Mouse (Mus musculus) heart, postnatal 10 days (tissue): ENCODE results near the gene Oaz3. TPM values are rescaled to one million over a fixed set of nuclear protein-coding genes. Genes with fewer than 3 reads are reported as not detected.
A peak's percentile ranks its signal among the peaks of the same experiment; 100 is the strongest.

Experiments used
- DNase-seq, 2 experiments: peaks; one replicate each; pipeline ENCODE4 v3.0.0; 2021
- intact Hi-C: fragments of 180-260 bp; cut with DNase I; formaldehyde crosslinking; loops from one replicate; pipeline ENCODE4 v1.15.1; 2025
- total RNA-seq, 2 experiments: library from RNA; stranded (reverse); gene quantifications; 2 replicates each; pipeline ENCODE4 v1.2.3; 2021

Oaz3 gene
- total RNA-seq, 2 experiments from 2014 or later, result not detected

DNA sequence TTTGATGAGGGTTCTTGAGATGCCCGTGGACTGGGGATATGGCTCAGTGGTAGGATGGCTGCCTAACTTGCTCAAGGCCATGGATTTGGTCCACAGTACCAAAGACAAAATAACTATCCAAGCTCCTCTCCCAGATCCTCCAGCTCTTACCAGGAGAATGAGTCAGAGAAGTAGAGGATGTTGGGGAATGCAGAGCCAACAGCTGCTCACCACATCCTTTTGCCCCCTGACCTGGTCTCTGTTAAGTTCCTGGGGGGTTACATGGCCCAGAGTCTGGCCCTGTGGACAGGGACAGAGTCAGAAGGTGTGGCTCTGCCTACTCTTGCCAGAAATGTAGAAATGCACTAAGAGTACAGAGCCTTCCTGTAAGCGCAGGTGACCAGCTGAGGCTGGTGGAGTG is 16.1 kb upstream of the Oaz3 start:
- intact Hi-C loops, result loop anchor here (5.0 kb wide), 2 partner anchors 122 to 442 kb away; partner anchors contain the start of gene Snx27
- no peak for DNase-seq

DNA sequence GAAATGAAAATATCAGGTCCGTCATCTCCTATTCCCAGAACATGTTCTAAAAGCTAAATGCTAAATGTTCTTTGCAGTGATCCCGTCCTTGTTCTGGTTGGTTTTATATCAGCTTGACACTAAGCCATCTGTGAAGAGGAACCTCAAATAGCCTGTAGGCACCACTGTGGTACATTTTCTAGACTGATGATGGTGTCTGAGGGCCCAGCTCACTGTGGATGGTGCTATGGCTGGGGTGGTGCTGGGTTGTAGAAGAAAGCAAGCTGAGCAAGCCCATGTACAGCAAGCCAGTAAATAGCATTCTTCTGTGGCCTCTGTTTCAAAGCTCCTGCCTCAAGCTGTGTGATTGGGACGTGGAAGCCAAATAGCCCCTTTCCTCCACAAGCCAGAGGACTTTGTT is 13.3 kb upstream of the Oaz3 start:
- DNase-seq, result no peak

DNA sequence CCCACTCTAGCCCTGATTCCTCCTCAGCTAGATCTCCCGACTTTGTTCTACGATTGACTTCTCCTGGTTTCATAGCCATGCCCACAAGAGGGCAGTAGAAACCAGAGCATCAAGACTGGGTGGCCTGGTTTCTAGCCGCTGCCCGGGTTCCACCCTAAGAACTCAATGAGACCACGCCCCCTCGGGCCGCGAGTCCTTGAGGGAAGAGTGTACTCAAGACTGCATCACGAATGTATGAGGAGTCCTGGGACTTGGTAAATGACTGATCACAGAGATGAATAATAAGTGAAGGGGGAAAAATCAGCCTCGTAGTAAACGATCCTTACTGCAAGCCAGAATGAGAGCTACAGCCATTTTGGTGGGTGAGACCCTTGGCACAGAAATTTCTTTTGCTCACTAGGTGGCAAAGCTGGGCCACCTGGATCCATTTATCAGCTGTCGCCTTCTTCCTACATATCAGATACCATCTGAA is 12.8 kb upstream of the Oaz3 start:
- intact Hi-C loops, result loop anchor here (1.0 to 5.0 kb wide), 4 partner anchors 46 to 446 kb away; partner anchors contain the start of gene Snx27
- DNase-seq, result peak; percentile 85 to 89

More for the DNA sequence above, 13.3 kb upstream of the Oaz3 start:
- intact Hi-C loops, result loop anchor here (5.0 kb wide), 2 partner anchors 125 to 445 kb away; partner anchors contain the start of gene Snx27

DNA sequence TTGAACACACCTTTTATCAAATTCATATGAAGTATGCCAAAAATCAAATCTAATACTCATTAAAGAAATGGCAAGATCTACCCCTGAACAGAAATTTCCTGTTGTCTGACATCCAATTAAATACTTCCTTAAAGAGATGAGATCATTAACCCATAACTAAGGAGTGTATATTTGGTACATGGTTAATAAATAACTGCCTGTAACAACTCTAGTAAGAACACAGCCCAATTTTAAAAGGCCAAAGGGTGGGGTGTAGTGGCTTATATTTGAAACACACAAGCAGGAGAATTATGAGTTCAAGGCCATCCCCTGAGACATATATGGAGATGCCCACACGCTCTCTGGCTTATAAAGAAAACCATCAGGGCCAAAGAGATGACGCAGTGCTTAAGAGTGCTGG is 5.7 kb upstream of the Oaz3 start:
- intact Hi-C loops, result loop anchor here (10.0 kb wide), 1 partner anchor 395 kb away; no protein-coding TSS in a partner anchor

DNA sequence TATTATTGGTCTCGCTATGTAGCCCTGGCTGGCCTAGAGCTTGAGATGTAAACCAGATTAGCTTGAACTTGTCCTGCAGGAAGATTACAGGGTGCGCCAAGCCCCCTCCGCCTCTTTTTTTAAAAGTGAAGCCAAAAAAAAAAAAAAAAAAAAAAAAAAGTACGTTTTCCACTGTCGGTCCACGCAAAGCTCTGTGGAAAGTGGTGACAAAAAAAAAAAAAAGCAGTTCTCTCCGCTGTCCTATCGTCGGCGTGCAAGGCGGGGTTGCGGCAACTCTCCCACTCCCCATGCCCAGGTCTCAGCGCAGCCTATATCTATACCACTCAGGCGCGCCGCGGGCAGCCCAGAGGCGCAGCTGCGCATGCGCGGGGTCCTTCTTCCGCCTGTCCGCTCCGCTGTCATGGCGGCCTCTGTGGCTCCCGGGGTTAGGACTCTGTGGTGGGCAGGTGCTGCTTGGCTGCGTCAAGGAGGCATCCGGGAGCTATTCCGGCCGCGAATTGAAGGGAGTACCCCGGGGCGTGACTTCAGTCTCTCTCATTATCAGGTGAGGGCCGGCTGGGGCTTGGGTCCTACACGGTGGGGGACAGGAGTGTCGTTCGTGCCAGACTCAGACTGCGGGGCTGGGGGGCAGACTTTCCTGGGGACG is 641 bp downstream of the Oaz3 start, which contains the start of gene Mrpl9:
Mrpl9 (plus strand) TSS at position 368 of the 646 bp plus-strand sequence.
- DNase-seq, result peak; percentile 95 to 96
- intact Hi-C loops, result loop anchor here (10.0 kb wide), 1 partner anchor 402 kb away; no protein-coding TSS in a partner anchor

More for the DNA sequence above, 5.7 kb upstream of the Oaz3 start:
- DNase-seq, result no peak

DNA sequence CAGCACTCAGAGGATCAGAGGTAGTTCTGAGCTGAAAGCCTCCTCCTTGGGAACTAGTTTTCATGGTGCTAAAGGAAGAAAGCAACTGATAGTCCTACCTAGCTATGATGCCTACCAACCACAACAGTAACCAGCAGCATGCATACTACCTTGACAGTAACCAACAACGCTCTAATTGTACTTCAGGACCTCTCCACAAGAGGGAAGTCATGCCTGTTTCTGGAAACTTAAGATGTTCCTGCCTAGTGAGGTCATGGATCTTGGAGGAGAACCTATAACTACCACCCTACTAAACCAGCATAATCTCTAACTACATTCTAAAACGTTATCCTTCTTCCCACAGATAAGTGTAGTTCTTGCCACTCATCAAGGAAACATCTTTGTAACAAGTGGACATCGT is 2.5 kb downstream of the Oaz3 start:
- intact Hi-C loops, result loop anchor here (10.0 kb wide), 1 partner anchor 404 kb away; no protein-coding TSS in a partner anchor

DNA sequence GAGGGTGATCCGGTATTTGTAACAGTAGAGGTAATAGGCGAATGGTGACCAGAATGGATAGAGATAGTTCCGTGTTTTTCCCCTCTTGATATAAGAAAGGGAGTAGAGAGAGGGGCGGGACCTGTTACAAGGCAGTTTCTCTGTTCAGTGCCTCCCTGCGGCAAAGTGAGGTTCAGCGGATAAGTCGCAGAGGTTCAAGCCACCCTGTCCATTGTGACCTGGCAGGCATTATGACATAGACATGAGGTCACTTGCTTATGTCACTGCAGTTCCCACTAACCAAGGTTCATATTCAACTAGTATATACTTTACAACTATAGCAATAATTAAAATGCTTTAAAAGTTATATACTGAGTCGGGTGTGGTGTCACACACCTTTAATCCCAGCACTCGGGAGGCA is 7.3 kb downstream of the Oaz3 start:
- intact Hi-C loops, result no loop called here

More for the DNA sequence above, 2.5 kb downstream of the Oaz3 start:
- peak; percentile 9 to 22 for DNase-seq

DNA sequence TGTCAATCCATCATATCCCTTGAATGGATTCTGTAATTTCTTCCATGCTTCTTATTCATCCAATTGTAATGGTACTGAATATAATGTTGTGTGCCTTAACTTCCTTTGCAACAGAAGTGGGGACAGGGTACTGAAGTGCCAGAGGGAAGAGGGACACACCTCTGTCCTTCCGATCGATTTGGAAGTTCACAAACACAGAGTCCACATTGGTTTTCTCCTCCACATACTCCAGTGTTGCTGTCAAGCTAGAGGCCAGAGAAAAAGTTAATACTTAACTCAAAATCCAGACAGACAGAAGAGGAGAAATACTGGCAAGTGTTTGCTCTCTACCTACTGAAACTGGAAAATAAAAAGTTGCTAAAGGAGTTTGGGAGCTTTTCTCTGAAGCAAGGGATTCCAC is 9.4 kb downstream of the Oaz3 start:
- DNase-seq, result no peak
- intact Hi-C loops, result no loop called here

More for the DNA sequence above, 7.3 kb downstream of the Oaz3 start:
- no peak for DNase-seq

DNA sequence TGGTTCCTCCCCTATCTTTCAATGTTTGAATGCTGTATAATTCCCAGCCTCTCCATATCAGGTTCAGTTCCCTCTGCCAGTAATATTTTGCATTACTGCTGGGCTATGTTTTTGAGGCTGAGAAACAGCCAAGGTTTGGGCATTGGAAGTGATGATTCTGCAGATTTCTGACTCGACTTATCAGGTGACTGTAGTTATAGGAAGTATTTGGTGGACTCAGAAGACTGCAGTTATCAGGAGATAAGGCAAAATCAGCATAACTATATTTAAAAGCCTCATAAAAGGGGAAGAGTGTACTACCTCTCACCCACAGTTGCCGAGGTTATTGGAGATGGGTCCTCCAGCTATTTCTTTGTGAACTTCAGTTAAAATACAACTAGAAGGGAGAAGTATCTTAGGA is 12.7 kb downstream of the Oaz3 start:
- intact Hi-C loops, result no loop called here
- DNase-seq, result no peak

DNA sequence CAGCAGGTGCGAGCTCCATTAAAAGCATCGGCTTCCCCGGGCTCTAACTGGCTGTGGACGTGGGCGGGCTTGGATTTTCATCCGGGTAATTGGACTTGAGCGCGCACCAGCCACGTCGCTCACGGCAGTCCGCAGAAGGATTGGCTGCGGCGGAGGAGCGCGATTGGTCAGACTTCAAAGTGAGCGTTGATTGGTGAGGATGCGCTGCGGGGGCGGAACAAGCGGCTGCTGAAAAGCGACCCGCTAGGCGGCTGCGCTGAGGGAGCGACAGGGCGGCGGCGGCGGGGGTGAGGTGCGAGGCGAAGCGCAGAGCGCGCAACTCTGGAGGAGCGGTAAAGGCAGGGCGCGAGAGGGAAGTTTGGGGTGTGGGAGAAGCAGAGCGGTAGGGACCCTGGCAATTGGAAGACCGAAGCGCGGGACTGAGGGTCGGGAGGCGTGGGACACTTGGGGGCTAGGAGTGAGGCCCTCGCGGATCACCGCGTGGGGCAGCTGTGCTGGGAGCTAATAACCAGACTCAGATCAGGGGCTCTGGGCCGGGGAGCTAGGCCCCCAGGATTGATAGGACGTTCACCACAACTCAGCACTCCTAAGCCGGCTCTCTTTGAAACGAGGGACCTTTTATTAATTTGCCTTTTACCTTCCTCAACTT is 30.6 kb downstream of the Oaz3 start, which contains the start of gene Tdrkh:
Tdrkh (plus strand) TSS at position 243 of the 649 bp plus-strand sequence.
- peak; percentile 96 to 97 for DNase-seq
- intact Hi-C loops, result no loop called here

DNA sequence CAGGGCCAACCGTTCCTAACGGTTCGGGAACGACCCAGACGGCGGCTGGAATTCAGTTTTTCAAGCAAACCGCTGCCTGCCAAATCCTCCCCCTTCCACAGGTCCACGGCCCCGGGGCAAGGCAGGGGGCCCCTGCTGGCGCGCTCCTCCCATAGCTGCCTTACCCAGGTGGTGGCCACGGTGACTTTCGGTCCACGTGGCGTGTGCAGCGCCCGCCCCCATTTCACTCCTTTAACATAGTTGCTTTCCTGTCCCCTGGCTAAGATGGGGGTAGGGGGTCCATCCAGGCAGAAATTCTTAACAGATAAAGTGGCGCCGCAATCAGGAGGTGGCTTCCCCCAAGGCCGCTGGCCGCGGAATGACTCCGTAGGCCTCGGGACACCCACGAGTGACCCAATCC is 31.2 kb downstream of the Oaz3 start:
- no peak for DNase-seq
- intact Hi-C loops, result no loop called here

DNA sequence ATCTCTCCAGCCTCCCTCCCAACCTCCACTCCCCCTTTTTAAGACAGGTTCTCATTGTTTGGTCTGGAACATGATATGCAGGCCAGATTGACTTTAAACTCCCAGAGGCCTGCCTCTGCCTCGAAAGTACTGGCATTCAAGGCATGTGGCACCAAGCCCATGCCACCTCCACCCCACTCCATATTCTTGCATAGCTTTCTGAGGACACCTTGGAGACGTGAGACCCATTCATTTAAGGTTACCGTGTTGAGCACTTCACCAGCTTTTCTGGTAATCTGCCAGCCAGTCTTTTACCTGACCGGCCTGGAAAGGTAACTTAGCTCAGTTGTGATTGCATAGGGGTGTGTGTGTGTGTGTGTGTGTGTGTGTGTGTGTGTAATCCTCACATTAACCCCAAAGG is 38.2 kb downstream of the Oaz3 start:
- intact Hi-C loops, result no loop called here
- no peak for DNase-seq

DNA sequence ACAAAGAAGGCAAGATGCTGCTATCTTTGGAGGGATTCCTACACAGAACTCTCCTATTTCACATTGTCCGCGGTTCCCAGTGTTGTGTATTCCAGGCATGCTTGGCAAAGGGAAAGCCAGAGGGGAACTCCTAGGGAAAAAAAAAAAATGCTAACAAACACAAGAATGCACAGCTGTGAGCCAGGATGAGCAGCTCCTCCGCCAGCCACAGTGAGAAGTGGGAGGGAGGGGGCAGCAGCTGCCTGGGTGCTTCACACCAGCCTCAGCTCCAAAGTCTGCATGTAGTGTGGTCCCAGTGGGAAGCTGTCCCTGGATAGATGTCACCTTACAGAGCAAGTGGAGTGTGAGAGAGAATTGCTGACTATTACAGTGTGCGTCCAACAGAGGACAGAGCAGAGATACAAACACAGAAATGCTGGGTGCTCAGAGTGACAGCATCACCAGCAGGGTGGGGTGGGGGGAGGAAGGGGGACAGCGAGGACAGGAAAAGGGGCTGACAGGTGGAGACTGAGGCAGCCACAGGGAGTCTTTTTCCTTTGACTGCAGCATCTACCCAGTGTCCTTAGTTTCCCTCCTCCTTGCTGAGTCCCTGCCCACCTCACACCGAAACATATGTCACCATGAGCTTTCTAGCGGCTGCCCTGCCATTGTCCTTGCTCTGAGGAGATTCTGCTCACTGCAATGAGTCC is 39.2 kb downstream of the Oaz3 start:
- intact Hi-C loops, result no loop called here
- no peak for DNase-seq

DNA sequence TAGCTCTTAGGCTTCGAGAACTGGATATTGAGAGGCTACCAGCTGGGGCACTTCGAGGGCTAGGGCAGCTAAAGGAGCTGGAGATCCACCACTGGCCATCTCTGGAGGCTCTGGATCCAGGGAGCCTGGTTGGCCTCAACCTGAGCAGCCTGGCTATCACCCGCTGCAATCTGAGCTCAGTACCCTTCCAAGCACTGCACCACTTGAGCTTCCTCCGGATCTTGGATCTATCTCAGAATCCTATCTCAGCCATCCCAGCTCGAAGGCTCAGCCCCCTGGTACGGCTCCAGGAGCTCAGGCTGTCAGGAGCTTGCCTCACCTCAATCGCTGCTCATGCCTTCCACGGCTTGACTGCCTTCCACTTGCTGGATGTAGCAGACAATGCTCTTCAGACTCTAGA is 41.3 kb downstream of the Oaz3 start:
- DNase-seq, result no peak
- intact Hi-C loops, result no loop called here

DNA sequence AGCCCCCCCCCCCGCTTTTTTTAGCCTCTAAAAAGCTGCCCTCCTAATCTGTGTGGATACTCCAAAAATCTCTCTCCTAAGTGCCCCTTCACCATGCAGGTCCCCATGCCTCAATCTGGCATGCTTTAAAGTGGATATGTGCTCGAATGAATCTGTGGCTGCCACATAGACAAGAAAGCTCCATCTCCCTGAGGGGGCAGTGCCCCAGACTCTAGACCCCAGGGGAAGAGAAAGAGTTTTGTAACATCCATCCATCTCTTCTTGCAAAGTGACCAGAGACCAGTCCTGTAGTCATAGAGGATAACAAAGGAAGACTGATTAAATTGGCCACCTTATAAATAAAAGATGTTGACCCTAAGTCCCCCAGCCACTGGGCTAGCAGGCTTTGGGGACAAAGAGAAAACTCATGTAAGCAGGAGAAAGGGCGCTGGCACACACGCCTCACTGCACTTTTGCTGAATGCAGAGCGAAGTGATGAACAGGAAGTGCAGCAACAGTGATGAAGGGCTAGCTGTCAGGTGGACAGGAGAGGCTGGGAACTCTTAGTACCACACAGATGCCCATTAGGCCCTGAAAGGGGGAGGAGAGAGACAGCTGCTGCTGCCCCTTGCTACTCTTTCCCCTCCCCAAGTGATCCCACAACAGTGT is 43.9 kb downstream of the Oaz3 start:
- intact Hi-C loops, result no loop called here
- DNase-seq, result no peak

DNA sequence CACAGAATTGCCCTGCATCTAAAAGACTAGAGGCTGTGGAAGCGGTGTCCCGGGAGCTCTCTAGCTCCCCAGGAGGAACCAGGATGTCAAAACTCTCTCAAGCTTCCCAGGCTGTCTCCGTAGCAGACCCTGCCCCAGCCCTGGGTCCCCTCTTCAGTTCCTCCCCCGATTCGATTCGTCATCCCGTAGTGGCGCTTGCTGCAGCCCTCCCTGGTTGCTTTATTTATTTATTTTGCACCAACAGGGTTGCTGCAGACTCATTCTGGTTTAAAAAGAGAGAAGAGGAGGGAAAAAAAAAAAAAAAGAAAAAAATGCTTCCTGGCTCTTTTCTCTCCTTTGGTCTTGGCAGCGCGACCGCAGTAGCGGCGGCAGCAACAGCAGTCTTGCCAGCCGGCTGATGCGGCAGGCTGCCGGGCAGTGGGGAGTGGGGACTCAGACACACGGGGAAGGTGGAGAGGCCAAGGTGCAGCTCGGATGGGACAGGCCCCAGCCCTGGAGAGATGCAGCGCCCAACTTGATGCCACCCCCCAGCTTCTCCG is 44.7 kb downstream of the Oaz3 start:
- intact Hi-C loops, result no loop called here
- peak in 1 of 2 experiments; percentile 26 for DNase-seq

DNA sequence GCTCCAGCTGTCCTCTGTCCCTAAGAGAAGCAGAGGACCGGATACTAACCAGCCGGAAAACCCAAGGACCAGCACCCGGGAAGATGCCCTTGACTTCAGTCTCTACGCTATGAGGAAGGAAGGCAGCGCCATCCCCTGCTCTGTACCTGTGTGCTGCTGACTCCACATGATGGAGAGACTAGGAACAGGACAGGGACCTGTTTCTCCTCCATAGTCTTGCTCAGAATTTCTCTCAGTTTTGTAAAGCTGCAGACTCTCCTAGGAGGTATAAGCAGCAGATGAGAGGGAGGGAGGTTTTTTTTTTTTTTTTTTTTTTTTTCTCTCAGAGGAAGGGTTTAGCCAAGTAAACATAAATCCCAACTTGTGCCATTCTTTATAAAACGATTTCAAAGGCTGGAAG is 45.5 kb downstream of the Oaz3 start, which contains the start of gene Lingo4:
Lingo4 (plus strand) TSS at position 301 of the 400 bp plus-strand sequence.
- DNase-seq, result no peak
- intact Hi-C loops, result no loop called here

DNA sequence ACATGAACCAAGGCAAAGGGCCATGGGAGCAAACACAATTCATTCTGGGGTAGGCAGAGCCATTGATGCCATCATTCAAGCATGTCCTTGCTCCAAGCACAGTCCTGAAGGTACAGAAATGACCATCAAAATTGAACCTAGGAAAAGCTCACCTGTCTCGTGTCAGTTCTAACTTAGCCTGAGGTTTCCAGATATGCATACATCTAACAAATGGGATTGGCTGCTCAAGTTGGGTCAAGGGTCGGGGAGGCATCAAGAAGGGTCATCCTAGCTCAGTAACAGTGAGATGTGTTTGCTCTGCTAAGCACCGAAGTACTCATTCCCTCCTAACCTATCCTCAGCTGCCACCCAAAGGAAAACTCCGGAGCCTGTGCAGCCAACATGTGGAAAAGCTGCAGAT is 46.9 kb downstream of the Oaz3 start:
- intact Hi-C loops, result no loop called here
- DNase-seq, result no peak

DNA sequence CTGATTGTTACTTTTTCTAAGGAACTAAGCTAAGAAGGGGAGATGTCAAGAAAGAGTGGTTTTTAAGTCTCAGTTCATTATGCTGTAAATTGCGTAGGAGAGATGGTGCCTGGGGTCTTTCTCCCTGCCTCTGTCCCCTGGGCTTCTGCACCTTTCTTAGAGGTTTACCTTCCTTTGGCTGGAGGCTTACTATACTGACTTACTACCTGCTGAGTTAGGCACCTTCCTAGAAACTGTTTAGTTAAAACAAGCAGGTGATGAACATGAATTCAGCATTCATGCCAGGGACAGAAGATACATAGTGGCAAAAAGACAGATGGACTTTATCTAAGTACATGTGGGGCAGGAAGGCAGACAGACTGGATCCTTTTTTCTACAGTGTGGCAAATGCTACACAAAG is 47.4 kb downstream of the Oaz3 start:
- no peak for DNase-seq
- intact Hi-C loops, result no loop called here

DNA sequence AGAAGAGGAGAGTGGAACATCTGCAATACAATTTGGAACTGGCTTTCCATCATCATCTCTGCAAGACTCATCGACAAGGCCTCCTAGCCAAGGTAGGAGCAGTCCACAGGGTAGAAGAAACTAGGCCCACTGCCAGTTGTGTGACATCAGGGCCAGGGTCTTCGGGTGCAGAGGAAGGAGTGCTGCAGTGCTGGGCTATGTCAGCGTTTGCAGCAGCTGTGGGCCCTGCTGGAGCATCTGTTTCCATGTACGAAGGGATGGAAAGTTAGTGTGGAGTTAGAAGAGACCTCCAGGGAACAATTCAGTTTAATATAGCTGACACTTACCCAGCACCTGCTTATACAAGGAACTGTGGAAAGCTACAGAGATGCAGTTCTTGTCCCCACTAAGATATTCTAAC is 50.7 kb downstream of the Oaz3 start:
- intact Hi-C loops, result no loop called here
- no peak for DNase-seq
